Mouse (Mus musculus) CD4-positive naive resting alpha-beta T cell, adult 57 days (primary cell): Measurements from ENCODE around the gene Mtmr1. TPM values are rescaled to one million over a fixed set of nuclear protein-coding genes. Genes with fewer than 3 reads are reported as not detected.

Source experiments
- total RNA-seq: library from RNA; stranded (reverse); gene quantifications from one replicate; pipeline ENCODE4 v1.2.4, GENCODE M21; 2023

The Mtmr1 gene
- 36.1 TPM for total RNA-seq

GRCm38 (mm10) chrX:71364554-71364991 lies at the start of gene Mtmr1:
Mtmr1 (plus strand) TSS chrX:71364760.

Other genes with a start within 250 kb of the Mtmr1 start
- 10.3 TPM for gene Mtm1, start 154.0 kb upstream of the Mtmr1 start, total RNA-seq
- 6.7 TPM for gene Cd99l2, start 128.1 kb downstream of the Mtmr1 start, total RNA-seq
- gene Hmgb3, start 191.2 kb downstream of the Mtmr1 start, total RNA-seq, result 18.1 TPM